Mouse (Mus musculus) bone marrow, adult 2 months (tissue): ENCODE data around the gene Zfp422.

Source experiments
- CTCF ChIP-seq: fragments of 200-500 bp; IDR thresholded peaks from 2 replicates; pipeline ENCODE4 v1.5.1; 2011; ENCODE audit warnings: low read length, control low read depth; ENCODE audit not compliant: control insufficient read depth, insufficient read depth
- POLR2A ChIP-seq: fragments of 200-500 bp; IDR thresholded peaks from 2 replicates; pipeline ENCODE4 v1.6.1; 2011; ENCODE audit warnings: low read depth, mild to moderate bottlenecking, control low read depth, low read length, borderline replicate concordance; ENCODE audit not compliant: control insufficient read depth

- TF ChIP-seq POLR2A (no peak), CTCF (no peak)
Measured at GRCm38 (mm10) chr6:116628095-116628494, 704 bp downstream of the Zfp422 start.
